Mouse (Mus musculus) forebrain, embryonic 14.5 days (tissue): ENCODE measurements around the gene Mettl23. TPM values are rescaled to one million over a fixed set of nuclear protein-coding genes. Genes with fewer than 3 reads are reported as not detected.
"Not testable (repeated sequence)": the region's sequence is repeated elsewhere in the genome, so short reads cannot be mapped to it uniquely, and the experiment has no call there.

Experiments used
- ATAC-seq: fragments of 200-750 bp; cut with Nextera tagmentation; 2 replicates; pipeline ENCODE4 v1.8.0; 2017; ENCODE audit warnings: mild to moderate bottlenecking, moderate library complexity
- DNase-seq: peaks from one replicate; pipeline ENCODE4 v3.0.0-alpha.2; 2015; ENCODE audit warnings: low spot score
- H3K27ac ChIP-seq: fragments of 300-500 bp; sonication (generic); 2 replicates; pipeline ENCODE4 v1.5.1; 2014; ENCODE audit warnings: low read depth, mild to moderate bottlenecking, control low read depth, low read length, moderate library complexity
- H3K27me3 ChIP-seq: fragments of 300-500 bp; sonication (generic); replicated peaks from 2 replicates; pipeline ENCODE4 v1.6.1; 2014; ENCODE audit warnings: low read length, control low read depth, mixed read lengths; ENCODE audit not compliant: control insufficient read depth, insufficient read depth
- H3K36me3 ChIP-seq: fragments of 300-500 bp; sonication (generic); 2 replicates; pipeline ENCODE4 v1.6.1; 2014; ENCODE audit warnings: low read length, control low read depth; ENCODE audit not compliant: control insufficient read depth, insufficient read depth
- H3K4me1 ChIP-seq: fragments of 300-500 bp; sonication (generic); 2 replicates; pipeline ENCODE4 v1.6.1; 2014; ENCODE audit warnings: antibody characterized with exemption, low read length, control low read depth; ENCODE audit not compliant: control insufficient read depth, insufficient read depth
- H3K4me2 ChIP-seq: fragments of 300-500 bp; sonication (generic); 2 replicates; pipeline ENCODE4 v1.6.1; 2014; ENCODE audit warnings: mild to moderate bottlenecking, control low read depth, low read length
- H3K4me3 ChIP-seq: fragments of 300-500 bp; sonication (generic); 2 replicates; pipeline ENCODE4 v1.5.1; 2014; ENCODE audit warnings: low read depth, low read length, control low read depth
- H3K9ac ChIP-seq: fragments of 300-500 bp; sonication (generic); 2 replicates; pipeline ENCODE4 v1.6.1; 2014; ENCODE audit warnings: mild to moderate bottlenecking, low read length, control low read depth, moderate library complexity
- H3K9me3 ChIP-seq: fragments of 300-500 bp; sonication (generic); replicated peaks from 2 replicates; pipeline ENCODE4 v1.6.1; 2016; ENCODE audit warnings: low read length, control low read depth, mixed read lengths; ENCODE audit not compliant: control insufficient read depth
- WGBS: fragments of 180-500 bp; shearing (Covaris S2); extraction: QIAGEN DNeasy Blood & Tissue Kit; methylation state at CpG from one replicate; pipeline ENCODE4 v1.1.7; 2014; 5-methylcytosine and 5-hydroxymethylcytosine counted together
- polyA plus RNA-seq: library from polyadenylated mRNA; unstranded; fragments of >200 nt; fragmentation: Nextera tagmentation; extraction: Ambion mirVana; gene quantifications from 2 replicates; pipeline ENCODE4 v1.2.1, GENCODE M21; 2014

The Mettl23 gene
- polyA plus RNA-seq, 1 experiment from 2014 or later: 100 TPM

DNA sequence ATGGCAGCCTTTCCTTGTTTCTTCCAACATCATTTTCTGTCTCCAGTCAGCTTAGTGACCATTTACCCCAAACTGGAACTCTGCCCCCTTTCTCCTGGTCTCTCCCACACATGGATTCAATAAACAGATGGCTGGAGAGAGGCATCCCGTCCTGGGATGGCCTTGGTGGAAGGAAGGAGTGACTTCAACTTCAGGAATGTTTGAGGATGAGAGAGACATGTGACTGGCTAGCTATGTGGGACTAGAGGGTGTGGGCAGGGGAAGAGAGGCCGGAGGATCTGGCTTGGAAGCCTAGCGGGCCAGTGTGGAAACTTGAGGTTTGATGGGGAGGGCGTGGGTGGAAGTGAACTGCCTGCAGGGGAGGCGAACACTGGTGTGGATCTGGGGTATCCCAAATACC, 26.3 kb upstream of the Mettl23 start:
- Histone ChIP-seq H3K36me3 (no peaks in the 10 kb centered on the region), H3K4me2 (no peak overlapping the region), H3K4me1 (peaks cover 28% of the 10 kb centered on the region), H3K9ac (no peak overlapping the region), H3K27ac (no peak overlapping the region), H3K9me3 (no peaks in the 10 kb centered on the region), H3K4me3 (no peak overlapping the region), H3K27me3 (no peaks in the 10 kb centered on the region)
- no peak for ATAC-seq
- 95% methylated on average over 5 of the region's 5 CpGs for WGBS
- DNase-seq: no peak

DNA sequence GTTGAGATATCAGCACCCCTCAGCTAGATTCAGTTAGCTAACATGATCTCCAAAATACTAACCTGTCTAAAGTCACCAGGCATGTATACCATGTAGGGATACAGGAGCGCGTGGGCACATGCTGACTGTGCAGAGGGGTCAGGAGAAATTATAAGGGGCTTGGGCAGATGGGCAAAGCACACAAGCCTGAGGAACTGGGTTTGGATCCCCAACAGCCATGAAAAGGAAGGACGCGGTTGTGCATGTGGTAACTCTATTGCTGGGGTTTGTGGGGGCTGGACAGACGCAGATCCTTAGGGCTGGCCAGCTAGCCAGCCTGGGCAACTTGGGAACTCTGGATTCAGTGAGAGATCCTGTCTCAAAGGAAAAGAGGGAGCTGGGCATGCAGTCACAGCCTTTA, 25.5 kb upstream of the Mettl23 start:
- no peak for ATAC-seq
- Histone ChIP-seq H3K4me1 (peaks cover 23% of the 10 kb centered on the region), H3K4me3 (no peak overlapping the region), H3K9me3 (no peaks in the 10 kb centered on the region), H3K9ac (no peak overlapping the region), H3K36me3 (no peaks in the 10 kb centered on the region), H3K27me3 (no peaks in the 10 kb centered on the region), H3K4me2 (no peak overlapping the region), H3K27ac (no peak overlapping the region)
- DNase-seq: no peak
- WGBS: 96% methylated on average over 5 of the region's 5 CpGs

DNA sequence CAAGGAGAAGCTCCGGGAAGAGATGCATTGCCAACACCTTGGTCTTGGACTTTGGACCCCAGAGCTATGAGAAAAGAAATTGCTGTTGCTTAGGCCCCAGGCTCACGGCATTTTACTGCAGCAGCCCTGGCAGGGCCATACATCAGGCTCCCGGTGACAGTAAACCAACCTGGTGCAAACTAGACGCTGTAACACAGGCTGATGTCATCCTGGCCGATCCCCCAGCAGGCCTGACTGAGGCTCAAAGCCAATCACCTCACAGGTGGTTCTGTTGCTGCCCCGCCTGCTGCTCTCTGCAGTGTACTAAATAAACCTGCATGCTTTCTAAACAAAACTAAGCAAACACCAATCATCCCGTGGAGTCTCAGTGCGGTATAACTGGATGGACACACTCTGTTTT, 24.4 kb upstream of the Mettl23 start:
- Histone ChIP-seq H3K9me3 (no peaks in the 10 kb centered on the region), H3K27ac (no peak overlapping the region), H3K36me3 (no peaks in the 10 kb centered on the region), H3K9ac (no peak overlapping the region), H3K27me3 (no peaks in the 10 kb centered on the region), H3K4me1 (peaks cover 13% of the 10 kb centered on the region), H3K4me3 (no peak overlapping the region), H3K4me2 (no peak overlapping the region)
- WGBS: 72% methylated on average over 8 of the region's 8 CpGs
- DNase-seq (no peak), ATAC-seq (no peak)

DNA sequence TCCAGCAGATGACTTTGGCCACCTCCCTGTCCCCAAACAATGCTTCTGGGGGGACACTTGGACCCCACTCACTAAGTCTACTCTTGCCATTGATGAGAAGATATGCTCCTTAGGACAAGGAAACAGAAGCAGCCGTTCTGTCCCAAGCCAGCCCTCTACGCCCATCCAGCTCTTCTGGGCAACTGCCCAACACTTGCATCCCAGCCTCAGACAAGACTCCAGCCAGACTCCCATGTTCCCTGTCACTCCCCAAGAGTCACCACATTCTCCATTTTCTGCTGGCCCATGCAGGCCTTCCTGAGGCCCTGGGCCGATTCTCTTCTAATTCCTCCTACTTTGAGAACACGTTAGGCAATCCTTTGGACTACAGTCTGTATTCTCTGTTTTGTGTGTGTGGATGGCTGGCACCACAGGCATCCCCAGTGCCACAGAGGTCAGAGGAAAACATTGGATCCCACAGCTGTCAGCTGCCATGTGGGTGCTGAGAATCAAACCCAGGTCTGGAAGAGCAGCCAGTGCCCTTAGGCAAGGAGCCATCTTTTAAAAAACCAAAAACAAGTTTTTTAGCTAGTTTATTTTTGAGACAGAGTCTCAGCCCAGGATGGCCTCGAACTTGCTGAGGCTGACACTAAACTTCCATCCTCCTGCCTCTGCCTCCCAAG, 23.0 kb upstream of the Mettl23 start:
- no peak overlapping the region for H3K9ac ChIP-seq
- WGBS: 84% methylated on average over 5 of the region's 5 CpGs
- H3K4me1 ChIP-seq: no peaks in the 10 kb centered on the region
- H3K36me3 ChIP-seq: no peaks in the 10 kb centered on the region
- no peak overlapping the region for H3K4me3 ChIP-seq
- no peak overlapping the region for H3K27ac ChIP-seq
- no peak overlapping the region for H3K4me2 ChIP-seq
- no peaks in the 10 kb centered on the region for H3K27me3 ChIP-seq
- no peaks in the 10 kb centered on the region for H3K9me3 ChIP-seq
- DNase-seq: no peak
- no peak for ATAC-seq

DNA sequence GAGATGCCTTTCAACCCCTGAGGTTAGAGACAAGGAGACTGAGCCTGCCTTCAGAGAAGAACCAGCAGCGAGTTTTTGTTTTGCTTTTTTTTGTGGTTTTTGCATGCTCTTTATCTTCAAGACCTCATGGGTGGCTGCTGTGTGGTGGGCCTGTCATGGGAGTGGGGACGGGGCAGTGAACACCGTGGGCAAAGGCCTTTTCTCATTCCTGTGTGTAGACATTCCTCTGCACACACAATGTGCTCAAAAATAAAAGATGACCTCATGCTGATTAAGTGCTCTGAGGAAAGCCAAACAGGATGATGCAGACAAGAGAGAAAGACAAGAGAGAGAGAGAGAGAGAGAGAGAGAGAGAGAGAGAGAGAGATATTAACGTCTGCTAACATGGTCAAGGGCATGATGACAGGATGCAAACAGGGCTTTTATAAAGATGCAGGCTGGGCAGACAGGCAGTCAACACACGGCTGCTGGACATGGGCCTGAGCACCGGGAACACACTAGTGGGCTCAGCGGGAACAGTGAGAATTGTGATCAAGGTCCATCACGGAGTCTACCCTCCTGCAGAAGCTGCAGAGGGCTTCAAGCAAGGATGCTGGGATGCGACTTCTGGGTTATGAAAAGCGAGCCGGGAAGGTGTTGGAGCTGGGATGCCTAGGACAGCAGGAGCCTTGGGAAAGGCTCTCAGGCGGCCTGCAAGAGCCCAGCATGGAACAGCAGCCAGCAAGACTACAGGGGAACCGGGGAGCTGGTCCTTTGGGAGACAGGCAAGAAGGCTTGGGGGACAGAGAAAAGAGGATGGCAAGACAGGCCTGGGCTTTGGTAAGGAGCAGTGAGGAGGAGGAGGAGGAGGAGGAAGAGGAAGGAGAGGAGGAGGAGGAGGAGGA, 21.8 kb upstream of the Mettl23 start:
- WGBS: 51% methylated on average over 13 of the region's 13 CpGs
- peak overlapping the region; percentile 8; the same call in 1 of the 2 replicates for H3K9ac ChIP-seq
- DNase-seq (no peak), ATAC-seq (no peak)
- H3K4me3 ChIP-seq: no peak overlapping the region
- H3K27ac ChIP-seq: no peak overlapping the region
- H3K27me3 ChIP-seq: no peaks in the 10 kb centered on the region
- no peak overlapping the region for H3K4me2 ChIP-seq
- H3K36me3 ChIP-seq: no peaks in the 10 kb centered on the region
- no peaks in the 10 kb centered on the region for H3K4me1 ChIP-seq
- no peaks in the 10 kb centered on the region for H3K9me3 ChIP-seq

DNA sequence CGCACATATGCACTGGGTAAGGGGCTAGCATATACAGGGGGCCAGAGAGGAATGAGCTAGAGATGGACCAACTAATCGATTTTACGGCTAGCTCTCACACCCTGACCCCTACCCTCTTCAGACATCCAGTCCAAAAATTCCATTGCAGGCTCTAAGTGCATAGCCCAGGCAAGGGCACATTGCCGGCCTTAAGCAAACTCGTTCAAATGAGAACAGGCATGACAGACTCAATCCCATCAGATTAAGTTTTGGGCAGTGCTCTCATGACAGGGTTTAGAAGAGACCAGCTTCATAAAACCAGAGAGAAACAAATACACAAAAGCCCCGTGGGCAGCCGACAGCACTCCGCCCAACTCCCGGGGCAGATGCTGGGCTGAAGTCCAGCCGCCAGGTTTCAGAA, 20.9 kb upstream of the Mettl23 start:
- no peak overlapping the region for H3K4me2 ChIP-seq
- DNase-seq (no peak), ATAC-seq (no peak)
- 70% methylated on average over 10 of the region's 10 CpGs for WGBS
- H3K4me1 ChIP-seq: peaks cover 6% of the 10 kb centered on the region; the same call in 1 of the 2 replicates
- no peak overlapping the region for H3K9ac ChIP-seq
- H3K27me3 ChIP-seq: no peaks in the 10 kb centered on the region
- H3K9me3 ChIP-seq: no peaks in the 10 kb centered on the region
- no peak overlapping the region for H3K27ac ChIP-seq
- H3K4me3 ChIP-seq: no peak overlapping the region
- H3K36me3 ChIP-seq: no peaks in the 10 kb centered on the region

DNA sequence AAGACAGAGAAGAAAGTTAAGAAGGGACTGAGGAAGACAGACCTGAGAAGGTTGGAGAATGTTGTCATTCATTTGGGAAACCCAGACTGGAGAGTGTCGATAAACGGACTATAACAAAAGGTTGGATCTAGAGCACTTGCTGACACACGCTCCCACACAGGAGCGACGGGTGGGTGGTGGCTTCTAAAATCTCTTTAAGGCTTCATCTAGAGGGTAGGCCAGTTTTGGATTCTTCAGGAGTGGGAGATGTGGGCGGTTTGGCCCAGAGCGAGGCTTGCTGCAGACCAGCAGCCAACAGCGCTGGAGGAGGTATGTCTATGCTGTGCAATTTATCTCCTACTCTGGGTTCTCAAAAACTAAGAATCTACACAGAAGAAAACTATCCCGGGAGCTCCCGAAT, 20.5 kb upstream of the Mettl23 start:
- H3K9me3 ChIP-seq: no peaks in the 10 kb centered on the region
- DNase-seq (no peak), ATAC-seq (no peak)
- no peak overlapping the region for H3K4me3 ChIP-seq
- H3K4me2 ChIP-seq: no peak overlapping the region
- H3K4me1 ChIP-seq: peaks cover 9% of the 10 kb centered on the region; the same call in 1 of the 2 replicates
- no peak overlapping the region for H3K27ac ChIP-seq
- no peaks in the 10 kb centered on the region for H3K27me3 ChIP-seq
- no peak overlapping the region for H3K9ac ChIP-seq
- WGBS: 86% methylated on average over 10 of the region's 10 CpGs
- no peaks in the 10 kb centered on the region for H3K36me3 ChIP-seq

DNA sequence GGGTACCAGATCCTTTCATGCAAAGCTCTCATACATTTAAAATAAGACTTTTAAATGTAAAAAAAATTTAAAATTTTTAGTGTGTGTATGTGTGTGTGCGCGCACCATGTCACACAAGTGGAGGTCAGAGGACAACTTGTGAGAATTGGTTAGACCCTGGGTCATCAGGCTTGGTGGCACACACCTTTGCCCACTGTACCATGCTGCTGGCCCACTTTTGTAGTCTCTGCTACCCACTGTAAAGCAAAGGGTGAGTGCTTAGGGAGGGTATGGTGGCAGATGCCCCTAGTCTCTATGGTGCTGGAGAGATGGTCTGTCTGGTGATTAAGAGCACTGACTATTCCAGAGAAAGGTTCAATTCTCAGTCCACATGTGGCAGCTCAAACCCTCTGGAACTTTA, 19.8 kb upstream of the Mettl23 start:
- WGBS: 98% methylated on average over 2 of the region's 2 CpGs
- DNase-seq: no peak

DNA sequence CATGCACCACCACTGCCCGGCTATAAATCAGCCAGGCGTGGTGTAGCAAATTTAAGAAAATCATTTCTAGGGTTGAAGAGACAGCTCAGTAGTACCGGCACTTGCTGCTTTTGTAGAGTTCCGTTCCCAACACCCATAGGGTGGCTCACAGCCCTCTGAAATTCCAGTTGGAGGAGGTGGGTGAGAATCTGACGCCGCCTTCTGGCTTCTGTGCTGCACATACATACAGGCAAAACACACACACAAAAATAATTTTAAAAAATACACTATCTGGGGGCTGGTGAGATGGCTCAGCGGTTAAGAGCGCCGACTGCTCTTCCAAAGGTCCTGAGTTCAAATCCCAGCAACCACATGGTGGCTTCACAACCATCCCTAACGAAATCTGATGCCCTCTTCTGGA, 19.2 kb upstream of the Mettl23 start:
- H3K4me2 ChIP-seq, ATAC-seq, H3K9ac ChIP-seq, H3K4me3 ChIP-seq, H3K27ac ChIP-seq, H3K9me3 ChIP-seq, DNase-seq, H3K27me3 ChIP-seq, H3K36me3 ChIP-seq: not testable (repeated sequence)
- H3K4me1 ChIP-seq: peaks cover 13% of the 10 kb centered on the region; the same call in 1 of the 2 replicates
- 95% methylated on average over 10 of the region's 10 CpGs for WGBS

More for the DNA sequence above, 19.8 kb upstream of the Mettl23 start:
- Histone ChIP-seq H3K27ac (no peak overlapping the region), H3K9ac (no peak overlapping the region), H3K4me2 (no peak overlapping the region), H3K36me3 (no peaks in the 10 kb centered on the region), H3K27me3 (no peaks in the 10 kb centered on the region), H3K4me3 (no peak overlapping the region), H3K4me1 (peaks cover 13% of the 10 kb centered on the region; the same call in 1 of the 2 replicates), H3K9me3 (no peaks in the 10 kb centered on the region)
- ATAC-seq: no peak
